Mouse (Mus musculus): ENCODE data around the gene Rtel1.

DNA sequence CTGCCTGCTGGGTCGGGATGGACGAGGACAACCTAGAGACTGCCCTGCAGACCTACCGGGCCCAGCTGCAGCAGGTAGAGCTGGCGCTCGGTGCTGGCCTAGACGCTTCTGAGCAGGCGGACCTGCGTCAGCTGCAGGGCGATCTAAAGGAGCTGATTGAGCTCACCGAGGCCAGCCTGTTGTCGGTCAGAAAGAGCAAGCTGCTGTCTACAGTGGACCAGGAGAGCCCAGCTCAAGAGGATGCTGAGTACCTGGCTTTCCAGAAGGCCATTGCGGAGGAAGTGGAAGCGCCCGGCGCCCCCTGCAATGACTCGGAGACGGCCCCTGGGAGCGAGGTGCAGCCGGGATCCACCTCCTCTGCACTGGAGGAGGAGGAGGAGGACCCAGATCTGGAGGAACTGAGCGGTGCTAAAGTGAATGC is 46.1 kb downstream of the Rtel1 start:
- TF ChIP-seq FLI1 (IDR thresholded peaks at IDR 0.05; ENCODE audit: low read length) = no peak
- TF ChIP-seq GATA1 (IDR thresholded peaks at IDR 0.05; ENCODE audit: borderline replicate concordance, low read length) = no peak

Data from megakaryocyte, embryonic 14.5 days (primary cell).